Mouse (Mus musculus): ENCODE data around the gene Mex3a.

Mex3a gene

DNA sequence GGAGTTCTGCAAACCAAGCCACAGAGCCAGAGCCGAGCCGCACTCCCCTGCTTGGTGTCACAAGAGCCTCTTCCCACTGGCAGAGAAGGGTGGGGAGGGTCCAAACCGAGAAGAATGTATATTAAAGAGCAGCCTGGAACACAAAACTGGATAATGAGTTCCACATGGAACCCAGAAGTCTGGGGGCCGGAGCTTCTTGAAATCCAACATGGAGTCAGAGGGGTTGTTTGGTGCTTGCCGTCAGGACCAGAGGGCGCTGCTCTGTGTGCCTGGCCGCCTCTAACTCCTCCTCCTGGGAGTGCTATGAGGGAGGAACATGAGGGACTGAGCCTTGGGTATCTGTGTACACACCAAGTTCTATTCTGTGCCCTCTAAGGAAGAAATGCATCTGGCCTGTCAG is 26.4 kb upstream of the Mex3a start:
- 71% methylated on average over 7 of the region's 7 CpGs for WGBS

GRCm38 (mm10) chr3:88509250-88509649 is 22.9 kb upstream of the Mex3a start:
- 70% methylated on average over 3 of the region's 3 CpGs for WGBS

- WGBS = 3% methylated on average over 31 of the region's 31 CpGs
These were observed 22.3 kb upstream of the Mex3a start, which contains the start of gene Lmna for GRCm38 (mm10) chr3:88509692-88510420. TSS of gene Lmna (minus strand) at chr3:88509956.

DNA sequence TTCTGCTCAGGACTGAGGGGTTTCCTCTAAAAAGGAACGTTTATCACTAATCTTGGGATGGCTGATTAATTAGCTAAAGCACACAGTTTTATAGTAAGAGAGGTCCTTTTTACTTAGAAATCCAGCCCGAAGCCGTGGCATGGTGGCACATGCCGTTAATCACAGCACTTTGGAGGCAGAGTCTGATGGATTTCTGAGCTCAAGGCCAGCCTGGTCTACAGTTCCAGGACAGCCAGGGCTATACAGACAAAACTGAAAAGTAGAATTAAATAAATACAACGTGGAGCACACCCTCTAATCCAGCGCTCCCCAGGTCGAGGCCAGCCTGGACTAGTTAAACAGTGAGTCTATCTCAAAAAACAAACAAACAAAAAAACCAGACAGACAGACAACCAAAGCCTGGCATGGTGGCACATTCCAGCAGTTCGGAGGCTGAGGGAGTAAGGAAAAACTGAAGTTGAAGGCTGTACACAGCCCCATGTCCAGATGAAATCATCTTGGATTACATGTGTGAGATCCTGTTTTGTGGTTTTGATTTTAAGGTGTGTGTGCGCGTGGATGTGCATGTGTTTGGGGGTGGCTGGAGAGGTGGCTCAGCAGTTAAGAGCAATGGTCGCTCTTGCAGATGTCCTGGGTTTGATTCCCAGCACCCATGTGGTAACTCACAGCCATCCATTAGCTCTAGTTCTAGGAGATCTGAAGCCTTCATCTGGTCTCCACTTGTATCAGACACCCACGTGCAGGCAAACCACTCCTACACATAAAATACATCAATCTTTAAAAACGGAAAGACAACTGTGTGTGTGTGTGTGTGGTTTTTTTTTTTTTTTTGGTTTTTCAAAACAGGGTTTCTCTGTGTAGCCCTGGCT is 21.5 kb upstream of the Mex3a start:
- WGBS = 53% methylated on average over 13 of the region's 13 CpGs

DNA sequence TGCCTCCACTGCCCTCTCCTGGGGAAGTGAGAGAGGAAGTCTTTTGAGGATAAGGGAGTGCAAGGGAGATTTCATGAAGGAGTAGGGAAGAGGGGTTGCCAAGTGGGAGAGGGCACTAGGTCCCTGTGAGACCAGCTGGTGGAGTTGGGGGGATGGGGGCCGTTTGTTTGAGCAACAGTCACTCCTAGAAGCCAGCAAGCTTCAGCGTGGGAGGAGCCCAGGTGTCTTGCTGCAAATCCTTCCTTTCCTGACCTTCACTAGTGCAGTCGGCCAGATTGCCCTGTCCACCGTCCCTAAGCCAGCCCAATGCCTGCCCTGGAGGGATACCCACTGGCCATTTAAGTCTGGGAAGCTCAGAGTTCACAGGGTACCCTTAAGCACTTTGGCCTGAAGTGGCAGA is 20.6 kb upstream of the Mex3a start:
- WGBS = 74% methylated on average over 4 of the region's 4 CpGs

DNA sequence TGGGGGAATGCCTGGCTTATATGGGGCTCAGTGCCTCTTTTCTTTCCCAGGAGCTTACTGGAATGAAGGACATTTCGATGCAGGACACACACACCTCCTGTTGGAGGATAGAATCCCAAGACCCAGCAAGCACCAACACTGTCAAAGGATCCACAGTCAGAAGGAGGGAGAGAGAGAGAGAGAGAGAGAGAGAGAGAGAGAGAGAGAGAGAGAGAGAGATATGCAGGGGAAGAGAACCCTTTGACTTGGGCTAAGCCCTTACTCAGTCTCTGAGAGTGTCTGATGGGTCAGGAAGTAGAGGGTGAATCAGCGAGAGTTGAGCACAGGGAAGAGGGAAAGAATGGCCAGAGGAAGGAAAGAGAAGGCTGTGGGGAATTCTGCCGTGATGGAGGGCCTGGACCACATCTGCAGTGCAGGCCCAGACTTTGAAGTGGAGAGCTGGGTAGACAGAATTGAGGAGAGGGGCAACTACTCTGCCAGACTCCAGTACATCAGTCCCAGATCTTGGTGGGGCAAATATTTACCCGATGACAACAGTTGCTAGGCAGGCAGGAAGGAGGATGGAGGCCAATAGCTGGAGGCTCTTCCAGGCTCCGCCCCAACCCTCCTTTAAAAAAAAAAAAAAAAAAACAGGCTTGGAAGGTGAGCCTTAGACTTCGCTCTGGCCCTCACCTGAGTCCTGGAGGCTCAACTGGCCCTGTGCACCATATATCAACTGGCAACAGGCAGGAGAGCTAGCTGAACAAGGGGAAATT is 19.9 kb upstream of the Mex3a start:
- 76% methylated on average over 6 of the region's 6 CpGs for WGBS

DNA sequence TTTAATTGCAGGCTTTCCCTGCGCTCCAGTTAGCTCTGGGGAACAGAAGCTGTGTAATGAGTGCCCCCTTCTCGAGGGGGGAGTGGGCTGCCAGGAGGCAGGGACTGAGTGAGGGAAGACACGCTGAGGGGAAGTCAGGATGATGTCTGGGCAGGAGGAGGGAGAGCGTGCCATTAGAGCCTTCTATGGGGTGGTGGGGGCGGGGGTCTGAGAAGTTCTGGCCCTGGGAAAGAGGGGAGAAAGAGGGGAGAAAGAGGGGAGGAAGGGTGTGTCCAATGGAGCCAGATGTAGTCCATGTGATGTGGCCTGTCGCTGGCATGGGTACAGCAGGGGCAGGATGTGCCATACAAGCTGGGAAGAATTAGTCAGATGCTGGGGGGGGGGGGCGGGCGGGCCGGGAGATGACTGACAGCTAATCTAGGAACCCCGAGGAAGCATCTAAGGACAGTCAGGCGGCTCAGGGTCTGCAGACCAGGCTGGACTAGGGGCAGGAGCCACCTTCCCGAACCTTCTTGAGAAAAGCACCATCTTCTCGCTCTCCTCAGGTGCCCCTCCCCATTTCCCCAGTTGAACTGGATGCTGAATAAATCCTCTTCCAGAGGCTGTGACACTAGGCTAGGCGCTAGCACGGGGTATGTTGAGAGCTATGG is 19.2 kb upstream of the Mex3a start:
- 60% methylated on average over 15 of the region's 15 CpGs for WGBS

DNA sequence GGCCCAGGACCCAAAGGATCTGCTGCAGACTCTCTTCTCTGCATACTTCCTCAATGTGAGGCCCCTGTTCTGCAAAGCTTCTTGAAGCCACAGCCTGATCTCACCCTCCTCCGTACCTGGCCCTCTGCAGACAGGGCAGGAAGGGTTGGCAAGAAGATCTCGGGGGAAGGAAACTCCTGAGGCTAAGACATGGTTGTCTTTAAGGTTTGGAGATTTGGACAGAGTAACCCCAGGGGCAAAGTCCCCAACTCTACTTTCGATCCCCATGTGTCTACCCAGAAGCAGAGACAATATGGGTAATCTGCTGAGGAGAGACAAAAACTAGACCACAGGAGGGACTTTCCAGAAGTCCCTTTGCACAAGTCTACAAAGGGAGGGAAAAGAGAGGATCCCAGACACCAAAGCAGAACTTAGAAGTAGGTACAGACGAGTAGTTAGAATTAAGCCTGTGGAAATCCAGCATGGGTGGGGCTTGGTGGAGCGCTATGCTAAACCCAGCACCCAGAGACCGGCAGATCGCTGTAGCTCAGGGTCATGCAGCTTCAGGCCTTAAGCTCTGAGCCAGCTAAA is 18.6 kb upstream of the Mex3a start:
- WGBS = 87% methylated on average over 7 of the region's 7 CpGs

GRCm38 (mm10) chr3:88514231-88515094 is 17.7 kb upstream of the Mex3a start:
- 89% methylated on average over 10 of the region's 10 CpGs for WGBS

DNA sequence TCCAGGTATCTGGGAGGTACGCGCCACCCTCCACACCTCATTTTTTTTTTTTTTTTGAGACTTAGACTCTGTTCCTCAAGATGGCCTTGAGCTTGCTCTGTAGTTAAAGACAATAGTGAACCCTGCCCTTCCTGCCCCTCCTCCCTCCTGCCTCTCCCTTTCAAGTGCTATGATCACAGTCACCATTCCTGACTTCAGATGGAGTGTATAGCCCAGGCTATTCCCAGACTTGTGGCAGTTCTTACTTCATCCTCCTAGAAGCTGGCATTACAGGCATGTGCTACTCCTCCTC is 17.2 kb upstream of the Mex3a start:
- WGBS = 100% methylated on average over 2 of the region's 2 CpGs

- WGBS = 76% methylated on average over 2 of the region's 2 CpGs
These were observed 15.8 kb upstream of the Mex3a start for GRCm38 (mm10) chr3:88516407-88516806.

DNA sequence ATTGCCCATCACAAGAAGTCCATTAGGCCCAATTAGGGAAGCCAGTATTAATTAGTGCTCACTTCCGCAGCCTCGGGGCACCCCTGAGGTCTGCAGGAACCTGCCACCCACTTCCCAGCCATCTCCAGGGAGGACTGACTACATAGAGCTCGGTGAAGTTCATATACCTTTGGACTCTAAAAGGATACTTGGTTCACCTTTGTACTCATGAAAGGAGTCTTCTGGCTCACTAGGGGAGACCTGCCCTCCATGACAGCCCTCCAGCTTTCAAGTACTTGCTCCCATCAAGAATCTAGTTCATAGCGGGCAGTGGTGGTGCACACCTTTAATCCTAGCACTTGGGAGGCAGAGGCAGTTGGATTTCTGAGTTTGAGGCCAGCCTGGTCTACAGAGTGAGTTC is 13.8 kb upstream of the Mex3a start:
- 77% methylated on average over 4 of the region's 4 CpGs for WGBS

GRCm38 (mm10) chr3:88520078-88520477 is 12.1 kb upstream of the Mex3a start:
- WGBS = 95% methylated on average over 2 of the region's 2 CpGs

- WGBS = 91% methylated on average over 6 of the region's 6 CpGs
These were observed 11.0 kb upstream of the Mex3a start for GRCm38 (mm10) chr3:88521156-88521555.

DNA sequence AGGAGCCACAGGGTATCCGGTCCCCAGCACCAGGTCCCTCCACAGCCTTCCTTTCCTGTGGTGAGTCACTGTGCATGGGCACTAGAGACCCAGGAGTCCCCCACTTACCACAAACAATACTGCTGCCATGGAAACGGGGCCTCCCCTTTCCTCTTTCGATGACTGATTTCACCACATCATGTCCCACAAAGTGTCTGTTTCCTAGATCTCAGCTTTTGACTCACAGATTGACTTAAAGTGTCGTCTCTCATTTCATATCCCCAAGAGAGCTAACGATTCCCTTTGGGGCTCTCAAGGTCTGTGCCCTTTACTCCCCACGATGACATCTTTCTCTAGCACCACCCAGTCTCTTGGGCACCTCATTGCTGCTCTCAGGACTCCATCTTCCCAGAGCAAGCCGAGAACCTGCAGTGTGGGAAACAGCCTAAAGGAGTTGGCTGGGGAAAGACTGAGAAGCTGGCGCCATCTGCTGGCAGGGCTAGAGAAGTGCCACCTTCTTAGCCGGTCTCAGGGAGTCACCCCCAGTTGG is 10.3 kb upstream of the Mex3a start:
- WGBS = 29% methylated on average over 9 of the region's 9 CpGs

DNA sequence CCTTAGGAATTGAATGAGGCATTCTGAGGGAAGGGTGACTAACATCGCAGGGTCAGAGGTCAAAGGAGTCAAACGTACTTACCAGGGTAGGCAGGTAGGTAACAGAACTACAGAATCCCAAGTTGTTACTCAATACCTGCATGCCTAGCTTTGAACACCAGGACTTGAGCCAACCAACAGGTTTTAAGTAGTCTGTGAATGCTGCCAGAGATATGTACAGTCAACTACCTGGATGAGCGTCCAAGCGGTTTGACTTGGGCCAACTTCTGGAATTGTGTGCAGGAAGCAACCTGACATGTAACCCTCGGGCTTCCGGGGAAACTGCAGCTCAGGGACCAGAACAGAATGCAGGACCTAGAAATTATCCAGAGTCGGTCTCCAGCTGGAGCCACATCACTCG is 9.2 kb upstream of the Mex3a start:
- WGBS = 84% methylated on average over 8 of the region's 8 CpGs

DNA sequence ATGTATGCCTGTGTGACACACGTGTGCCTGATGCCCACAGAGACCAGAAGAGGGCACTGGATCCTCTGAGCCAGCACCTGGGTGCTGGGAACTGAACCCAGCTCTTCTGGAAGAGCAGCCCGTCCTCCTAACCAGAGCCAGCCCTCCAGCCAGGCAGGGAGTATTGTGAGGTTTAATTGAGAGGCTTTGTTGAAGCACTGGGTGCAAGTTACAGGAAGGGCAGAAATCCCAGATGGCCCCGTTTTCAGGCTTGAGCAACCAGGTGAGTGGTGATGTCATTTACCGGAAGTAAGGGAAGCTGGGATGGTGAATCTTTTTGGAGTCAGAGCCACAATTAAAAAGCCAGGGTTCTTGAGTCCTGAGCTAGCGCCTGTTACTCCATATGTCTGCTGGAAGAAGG is 7.2 kb upstream of the Mex3a start:
- WGBS = 95% methylated on average over 5 of the region's 5 CpGs

- WGBS = 30% methylated on average over 17 of the region's 17 CpGs
These were observed 5.8 kb upstream of the Mex3a start for GRCm38 (mm10) chr3:88526157-88527131.

GRCm38 (mm10) chr3:88527565-88527964 is 4.6 kb upstream of the Mex3a start:
- 60% methylated on average over 8 of the region's 8 CpGs for WGBS
